Mouse (Mus musculus) limb, embryonic 12.5 days (tissue): Measurements from ENCODE around the gene Gm45716. TPM values are rescaled to one million over a fixed set of nuclear protein-coding genes. Genes with fewer than 3 reads are reported as not detected.

ENCODE experiments used
- ATAC-seq: fragments of 200-750 bp; cut with Nextera tagmentation; 2 replicates; pipeline ENCODE4 v1.8.0; 2017; ENCODE audit warnings: low read depth, moderate TSS enrichment; ENCODE audit not compliant: insufficient number of reproducible peaks, insufficient read depth, low FRiP score, low TSS enrichment
- H3K27ac ChIP-seq: fragments of 300-500 bp; sonication (generic); 2 replicates; pipeline ENCODE4 v1.5.1; 2016; ENCODE audit warnings: mild to moderate bottlenecking, moderate library complexity
- H3K27me3 ChIP-seq: fragments of 300-500 bp; sonication (generic); 2 replicates; pipeline ENCODE4 v1.6.1; 2016; ENCODE audit warnings: mild to moderate bottlenecking, moderate library complexity
- H3K36me3 ChIP-seq: fragments of 300-500 bp; sonication (generic); 2 replicates; pipeline ENCODE4 v1.6.1; 2016; ENCODE audit warnings: mild to moderate bottlenecking, moderate library complexity
- H3K4me1 ChIP-seq: fragments of 300-500 bp; sonication (generic); replicated peaks from 2 replicates; pipeline ENCODE4 v1.6.1; 2016
- H3K4me2 ChIP-seq: fragments of 300-500 bp; sonication (generic); 2 replicates; pipeline ENCODE4 v1.6.1; 2016; ENCODE audit warnings: mild to moderate bottlenecking, moderate library complexity
- H3K4me3 ChIP-seq: fragments of 300-500 bp; sonication (generic); replicated peaks from 2 replicates; pipeline ENCODE4 v1.5.1; 2016; ENCODE audit warnings: mild to moderate bottlenecking
- H3K9ac ChIP-seq: fragments of 300-500 bp; sonication (generic); replicated peaks from 2 replicates; pipeline ENCODE4 v1.6.1; 2016; ENCODE audit warnings: mild to moderate bottlenecking, moderate library complexity
- H3K9me3 ChIP-seq: fragments of 300-500 bp; sonication (generic); 2 replicates; pipeline ENCODE4 v1.6.1; 2016; ENCODE audit warnings: mild to moderate bottlenecking, moderate library complexity
- WGBS: fragments of 180-500 bp; shearing (Covaris S2); methylation state at CpG from one replicate; pipeline ENCODE4 v1.1.7; 2016; 5-methylcytosine and 5-hydroxymethylcytosine counted together
- polyA plus RNA-seq: library from polyadenylated mRNA; unstranded; fragments of >200 nt; fragmentation: Nextera tagmentation; extraction: Ambion mirVana; gene quantifications from 2 replicates; pipeline ENCODE4 v1.2.1, GENCODE M21; 2016

Gene Gm45716
- polyA plus RNA-seq, 1 experiment from 2014 or later = 11.9 TPM

- WGBS = 62% methylated on average over 6 of the region's 6 CpGs
- peaks cover 9% of the 10 kb centered on the region; the same call in 1 of the 2 replicates for H3K4me1 ChIP-seq
- no peak for ATAC-seq
- H3K27ac ChIP-seq = no peak overlapping the region
- H3K9ac ChIP-seq = no peak overlapping the region
- no peaks in the 10 kb centered on the region for H3K36me3 ChIP-seq
- H3K27me3 ChIP-seq = no peaks in the 10 kb centered on the region
- no peak overlapping the region for H3K4me3 ChIP-seq
- H3K9me3 ChIP-seq = no peaks in the 10 kb centered on the region
- no peak overlapping the region for H3K4me2 ChIP-seq
Observed at GRCm38 (mm10) chr11:90220022-90220645, 32.7 kb downstream of the Gm45716 start.

DNA sequence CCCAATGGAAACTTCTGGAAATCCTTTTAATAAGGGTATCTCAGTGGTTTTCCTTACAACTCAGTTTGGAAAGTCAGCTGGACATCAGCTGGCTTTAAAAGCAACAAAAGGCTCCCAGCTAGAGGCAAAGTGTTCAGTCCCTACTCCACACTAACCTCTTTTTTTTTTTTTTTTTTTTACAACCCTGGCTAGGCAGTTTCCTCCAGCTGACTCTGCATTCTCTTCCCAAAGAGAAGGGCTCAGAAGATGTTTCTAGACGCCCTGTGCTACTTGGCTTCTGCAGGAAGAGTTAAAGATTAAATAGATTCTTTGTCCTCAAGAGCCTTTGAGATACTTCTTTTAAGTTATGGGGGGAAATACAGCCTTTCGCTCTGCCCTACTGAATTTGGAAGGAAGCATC, 33.3 kb downstream of the Gm45716 start:
- Histone ChIP-seq H3K9ac (no peak overlapping the region), H3K4me3 (no peak overlapping the region), H3K27ac (no peak overlapping the region), H3K4me1 (peaks cover 9% of the 10 kb centered on the region; the same call in 1 of the 2 replicates), H3K36me3 (no peaks in the 10 kb centered on the region), H3K27me3 (no peaks in the 10 kb centered on the region), H3K9me3 (no peaks in the 10 kb centered on the region), H3K4me2 (no peak overlapping the region)
- no peak for ATAC-seq
- WGBS = 22% methylated on average over 2 of the region's 2 CpGs

- Histone ChIP-seq H3K4me3 (no peak overlapping the region), H3K4me1 (peaks cover 9% of the 10 kb centered on the region; the same call in 1 of the 2 replicates), H3K9me3 (no peaks in the 10 kb centered on the region), H3K27me3 (no peaks in the 10 kb centered on the region), H3K27ac (no peak overlapping the region), H3K36me3 (no peaks in the 10 kb centered on the region), H3K9ac (no peak overlapping the region), H3K4me2 (no peak overlapping the region)
- no peak for ATAC-seq
- WGBS = 58% methylated on average over 11 of the region's 11 CpGs
Observed at GRCm38 (mm10) chr11:90224914-90225470, 37.5 kb downstream of the Gm45716 start.

DNA sequence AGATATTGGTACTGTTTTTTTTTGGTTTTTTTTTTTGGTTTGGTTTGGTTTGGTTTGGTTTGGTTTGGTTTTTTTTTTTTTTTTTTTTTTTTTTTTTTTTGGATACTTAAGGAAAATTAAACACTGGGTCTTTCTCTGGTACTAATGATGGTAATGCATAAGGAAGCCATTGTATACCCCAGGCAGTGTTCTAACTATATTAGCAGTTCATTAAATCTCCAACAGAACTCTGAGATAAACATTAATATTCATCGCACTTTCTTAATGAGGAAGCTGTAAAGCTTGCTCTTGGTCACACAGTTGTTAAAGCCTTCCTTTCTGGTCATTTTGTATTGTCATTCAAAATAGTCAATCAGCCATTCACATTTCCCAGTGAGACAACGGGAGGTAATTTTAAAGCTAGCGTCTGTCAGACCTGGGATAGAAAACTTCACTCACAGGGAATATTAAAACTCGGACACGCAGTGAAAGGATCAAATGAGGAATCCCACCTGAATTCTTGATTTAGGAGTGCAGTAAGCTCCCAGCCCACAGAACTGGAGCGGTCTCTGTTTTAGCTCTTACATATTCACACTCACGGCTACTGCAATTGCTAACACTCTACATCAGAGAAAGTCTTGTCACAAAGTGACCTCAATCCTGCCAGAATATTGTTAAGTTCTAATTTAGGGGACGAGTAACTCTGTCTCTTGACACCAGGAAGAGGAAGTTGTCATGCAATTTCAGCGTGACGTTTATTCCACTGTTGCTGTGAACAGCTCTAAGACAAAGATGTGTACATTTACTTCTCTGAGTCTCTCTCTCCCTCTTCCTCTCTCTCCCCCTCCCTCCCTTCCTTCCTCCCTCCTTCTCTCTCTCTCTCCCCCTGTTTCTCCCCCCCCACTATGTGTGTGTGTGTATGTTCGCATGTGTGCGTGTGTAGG, 39.8 kb downstream of the Gm45716 start:
- Histone ChIP-seq H3K27ac (no peak overlapping the region), H3K9ac (no peak overlapping the region), H3K36me3 (no peaks in the 10 kb centered on the region), H3K4me1 (peaks cover 1% of the 10 kb centered on the region; the same call in 1 of the 2 replicates), H3K27me3 (no peaks in the 10 kb centered on the region), H3K9me3 (no peaks in the 10 kb centered on the region), H3K4me2 (no peak overlapping the region), H3K4me3 (no peak overlapping the region)
- ATAC-seq = no peak
- WGBS = 62% methylated on average over 12 of the region's 12 CpGs

DNA sequence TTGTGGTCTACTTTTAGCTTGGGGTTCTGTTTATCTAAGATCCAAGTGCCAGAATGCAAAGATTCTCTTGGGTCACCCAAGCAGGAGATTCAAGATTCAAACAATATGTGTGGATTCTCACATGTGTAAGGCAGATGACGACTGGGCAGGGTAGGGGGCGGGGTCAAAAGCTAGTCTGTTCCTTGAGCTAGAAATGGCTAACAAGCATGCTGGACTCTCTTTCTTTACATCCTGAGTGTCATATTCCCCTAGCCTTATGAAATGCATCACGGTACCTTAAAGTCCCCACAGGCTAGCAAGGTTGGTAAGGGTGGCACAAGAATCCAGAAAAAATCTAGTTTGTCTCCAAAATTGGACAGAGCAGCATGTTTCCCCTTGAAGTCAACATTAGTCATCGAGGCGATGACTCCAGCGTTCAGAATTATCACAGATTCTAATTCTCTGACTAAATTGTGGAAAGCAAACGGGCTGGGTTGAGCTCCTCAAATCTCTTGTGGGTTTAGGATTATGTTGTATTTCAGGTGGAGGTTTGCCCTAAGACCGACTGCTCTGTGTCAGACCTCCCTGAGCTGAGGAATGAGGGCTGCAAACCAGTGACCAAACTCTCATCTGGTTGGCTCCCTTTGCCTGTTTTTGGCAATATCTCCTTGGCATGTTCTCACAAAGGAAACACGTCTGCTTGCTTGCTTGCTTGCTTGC, 40.9 kb downstream of the Gm45716 start:
- Histone ChIP-seq H3K9ac (no peak overlapping the region), H3K27ac (no peak overlapping the region), H3K9me3 (no peaks in the 10 kb centered on the region), H3K4me2 (no peak overlapping the region), H3K27me3 (no peaks in the 10 kb centered on the region), H3K36me3 (no peaks in the 10 kb centered on the region), H3K4me1 (peaks cover 3% of the 10 kb centered on the region; the same call in 1 of the 2 replicates), H3K4me3 (no peak overlapping the region)
- 77% methylated on average over 9 of the region's 9 CpGs for WGBS
- no peak for ATAC-seq

- no peaks in the 10 kb centered on the region for H3K27me3 ChIP-seq
- no peak overlapping the region for H3K27ac ChIP-seq
Observed at GRCm38 (mm10) chr11:90229800-90230199, 42.3 kb downstream of the Gm45716 start.

DNA sequence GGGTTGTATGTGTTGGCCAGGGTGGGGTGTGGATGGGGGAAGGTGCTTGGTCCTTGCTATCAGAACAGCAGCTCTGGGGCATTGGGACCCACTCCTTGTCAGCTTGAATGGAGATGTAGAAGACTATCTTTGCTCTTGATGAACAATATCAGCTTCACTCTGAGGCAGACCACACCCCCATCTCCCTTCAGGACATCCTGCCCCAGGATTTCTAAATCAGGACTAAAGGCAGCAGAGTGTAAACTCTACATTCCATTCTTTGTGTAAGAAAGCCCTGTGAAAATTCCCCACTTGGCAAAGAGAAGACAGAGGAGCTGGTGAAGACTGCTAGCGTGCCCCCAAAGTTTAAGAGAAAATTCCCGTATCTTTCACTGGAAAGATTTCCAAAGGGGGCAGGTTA, 43.2 kb downstream of the Gm45716 start:
- Histone ChIP-seq H3K27ac (no peak overlapping the region), H3K4me2 (no peak overlapping the region), H3K9ac (no peak overlapping the region), H3K4me3 (no peak overlapping the region), H3K27me3 (no peaks in the 10 kb centered on the region), H3K4me1 (0 out of 2 replicates have a peak, but pooled peaks cover 3% of the 10 kb centered on the region), H3K36me3 (no peaks in the 10 kb centered on the region), H3K9me3 (no peaks in the 10 kb centered on the region)
- WGBS = 90% methylated on average over 2 of the region's 2 CpGs
- no peak for ATAC-seq

More at GRCm38 (mm10) chr11:90229800-90230199, 42.3 kb downstream of the Gm45716 start:
- H3K36me3 ChIP-seq = no peaks in the 10 kb centered on the region
- 0 out of 2 replicates have a peak, but pooled peaks cover 3% of the 10 kb centered on the region for H3K4me1 ChIP-seq
- ATAC-seq = no peak
- H3K9me3 ChIP-seq = no peaks in the 10 kb centered on the region
- H3K4me3 ChIP-seq = no peak overlapping the region
- no peak overlapping the region for H3K9ac ChIP-seq
- H3K4me2 ChIP-seq = no peak overlapping the region

DNA sequence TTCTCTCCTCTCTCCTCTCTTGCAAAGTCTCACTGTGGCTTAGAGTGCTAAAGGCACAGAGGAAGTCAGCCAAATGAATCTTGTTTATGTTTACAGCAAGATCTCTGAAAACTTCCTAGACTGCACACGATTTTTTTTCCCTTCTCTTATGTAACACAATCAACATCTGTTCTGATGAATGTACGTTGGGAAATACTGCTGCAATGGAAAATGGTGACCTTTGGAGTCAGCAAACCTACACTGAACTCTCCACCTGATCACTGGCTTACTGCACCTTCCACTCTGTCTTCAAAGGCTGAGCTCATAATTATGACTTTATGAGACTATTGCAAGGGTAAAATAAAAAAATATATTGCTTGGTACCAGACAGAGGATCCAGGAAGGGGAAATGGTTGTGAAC, 44.1 kb downstream of the Gm45716 start:
- Histone ChIP-seq H3K36me3 (no peaks in the 10 kb centered on the region), H3K4me3 (no peak overlapping the region), H3K27ac (no peak overlapping the region), H3K4me1 (0 out of 2 replicates have a peak, but pooled peaks cover 3% of the 10 kb centered on the region), H3K4me2 (no peak overlapping the region), H3K9me3 (no peaks in the 10 kb centered on the region), H3K27me3 (no peaks in the 10 kb centered on the region), H3K9ac (no peak overlapping the region)
- 71% methylated on average over 2 of the region's 2 CpGs for WGBS
- no peak for ATAC-seq

DNA sequence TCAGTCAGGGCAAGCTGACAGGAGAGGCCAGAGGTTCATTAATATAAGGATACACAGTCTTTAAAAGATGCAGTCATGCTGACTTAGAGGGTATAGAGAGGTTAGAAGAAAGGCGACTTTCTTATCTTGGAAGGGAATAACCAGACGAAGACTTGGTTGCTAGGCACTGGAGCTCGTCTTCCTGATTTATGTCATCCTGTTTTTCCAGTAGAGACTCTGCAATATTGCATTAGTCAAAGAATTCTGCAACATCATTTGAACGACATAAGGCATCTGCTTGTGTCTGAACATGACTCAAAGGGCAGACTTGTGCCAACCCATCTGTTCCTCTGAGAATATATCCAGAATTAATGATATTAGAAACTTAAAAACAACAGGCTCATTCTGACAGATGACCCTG, 45.2 kb downstream of the Gm45716 start:
- H3K4me1 ChIP-seq = 0 out of 2 replicates have a peak, but pooled peaks cover 3% of the 10 kb centered on the region
- 40% methylated on average over 4 of the region's 4 CpGs for WGBS
- no peak overlapping the region for H3K4me2 ChIP-seq
- no peak overlapping the region for H3K27ac ChIP-seq
- ATAC-seq = no peak
- H3K27me3 ChIP-seq = no peaks in the 10 kb centered on the region
- no peak overlapping the region for H3K4me3 ChIP-seq
- H3K9me3 ChIP-seq = no peaks in the 10 kb centered on the region
- no peaks in the 10 kb centered on the region for H3K36me3 ChIP-seq
- no peak overlapping the region for H3K9ac ChIP-seq

DNA sequence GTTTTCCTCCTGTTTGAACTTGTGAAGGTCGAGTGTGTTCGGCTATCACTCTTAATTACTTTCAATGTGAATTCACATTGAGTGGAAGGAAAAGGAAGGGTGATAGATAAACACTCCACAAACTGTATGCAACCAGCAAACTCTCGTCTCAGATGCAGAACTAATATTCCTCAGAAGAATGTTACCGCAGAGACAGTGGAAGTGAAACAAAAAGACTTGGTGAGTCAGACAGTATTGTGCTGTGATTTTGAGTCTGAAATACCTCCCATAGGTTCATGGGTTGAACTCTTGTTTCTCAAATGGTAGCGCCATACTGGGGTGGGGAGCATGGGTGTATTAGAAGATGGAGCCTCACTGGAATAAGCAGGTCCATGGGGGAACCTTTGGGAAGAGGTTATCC, 47.7 kb downstream of the Gm45716 start:
- no peaks in the 10 kb centered on the region for H3K36me3 ChIP-seq
- H3K9ac ChIP-seq = no peak overlapping the region
- H3K9me3 ChIP-seq = no peaks in the 10 kb centered on the region
- 85% methylated on average over 5 of the region's 5 CpGs for WGBS
- H3K4me3 ChIP-seq = no peak overlapping the region
- no peak overlapping the region for H3K27ac ChIP-seq
- no peak for ATAC-seq
- H3K4me1 ChIP-seq = 0 out of 2 replicates have a peak, but pooled peaks cover 3% of the 10 kb centered on the region
- no peak overlapping the region for H3K4me2 ChIP-seq
- no peaks in the 10 kb centered on the region for H3K27me3 ChIP-seq

DNA sequence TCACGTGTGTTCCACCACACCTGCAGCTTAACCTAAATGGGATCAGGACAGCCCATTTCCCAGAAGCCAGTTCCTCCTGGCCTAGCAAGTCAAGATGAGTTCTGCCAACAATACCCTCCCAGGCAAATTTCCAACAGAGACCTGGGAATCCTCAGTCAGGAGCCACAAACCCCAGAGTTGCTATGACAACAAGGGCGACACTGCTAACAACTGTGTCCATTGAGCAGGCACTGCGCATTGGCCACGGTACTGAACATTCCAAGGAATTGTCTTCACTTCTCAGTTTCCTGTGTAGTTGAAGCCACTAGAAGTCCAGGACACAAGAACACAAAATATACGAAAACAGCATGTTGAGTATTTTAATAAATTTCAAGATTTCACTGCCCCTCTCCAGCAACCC, 50.1 kb downstream of the Gm45716 start:
- Histone ChIP-seq H3K27ac (no peak overlapping the region), H3K4me3 (no peak overlapping the region), H3K4me1 (no peaks in the 10 kb centered on the region), H3K27me3 (no peaks in the 10 kb centered on the region), H3K36me3 (no peaks in the 10 kb centered on the region), H3K9ac (no peak overlapping the region), H3K9me3 (no peaks in the 10 kb centered on the region), H3K4me2 (no peak overlapping the region)
- 77% methylated on average over 5 of the region's 5 CpGs for WGBS
- no peak for ATAC-seq
